Mouse (Mus musculus): ENCODE data around the gene Atg2a. TPM values are rescaled to one million over a fixed set of nuclear protein-coding genes. Genes with fewer than 3 reads are reported as not detected.

Gene Atg2a
- total and polyA plus RNA-seq, 3 experiments = 2.8 to 13.9 (median 9.5) TPM

- in situ Hi-C loops (cut with MboI; ENCODE audit: low pct_ligation_motif_present, low pct_unique_long_range_greater_than_20kb, low sequenced_read_pairs) (no loop called here), dilution Hi-C loops (cut with MboI; ENCODE audit: extremely low pct_ligation_motif_present, extremely low pct_unique_long_range_greater_than_20kb, low sequenced_read_pairs) (no loop called here)
- H3K79me2 ChIP-seq (replicated peaks; ENCODE audit: control insufficient read depth, extremely low read depth, insufficient read depth, poor library complexity, severe bottlenecking) = no peaks in the 10 kb centered on the region
- H3K4me3 ChIP-seq (replicated peaks in 1 of 3; ENCODE audit: low read depth in 2 of 3, low read length in 2 of 3, poor library complexity in 1 of 3) = no peak overlapping the region
- H3K4me1 ChIP-seq (ENCODE audit: control insufficient read depth in 1 of 2, insufficient read depth in 2 of 2) = peaks cover 2 to 32% of the 10 kb centered on the region in 2 experiments; a peak in 2 of 4 replicates
- peaks cover 14 to 32% of the 10 kb centered on the region in 2 experiments for H3K36me3 ChIP-seq (replicated peaks in 1 of 2; ENCODE audit: control insufficient read depth in 1 of 2, insufficient read depth in 1 of 2, low read length in 1 of 2)
- DNase-seq (ENCODE audit: extremely low read depth) = no peak
- no peaks in the 10 kb centered on the region for H3K9me3 ChIP-seq (replicated peaks; ENCODE audit: low read length)
- no peak overlapping the region for H3K9ac ChIP-seq (ENCODE audit: insufficient read depth, low read depth)
- no peak for TF ChIP-seq BHLHE40 (IDR thresholded peaks at IDR 0.05; ENCODE audit: low read depth, low read length)
- no peak for TF ChIP-seq MAZ (IDR thresholded peaks at IDR 0.05; ENCODE audit: low read depth, low read length)
- no peak for TF ChIP-seq ETS1 (conservative IDR thresholded peaks at IDR 0.05; ENCODE audit: low read depth, low read length)
- no peak for TF ChIP-seq USF2 (conservative IDR thresholded peaks at IDR 0.05; ENCODE audit: low read depth, low read length)
- no peak for TF ChIP-seq MAX (IDR thresholded peaks at IDR 0.05; ENCODE audit: low read length)
- TF ChIP-seq CHD1 (IDR thresholded peaks at IDR 0.05; ENCODE audit: low read depth, low read length) = no peak
- TF ChIP-seq PAX5 (IDR thresholded peaks at IDR 0.05; ENCODE audit: low read length) = no peak
- no peak for TF ChIP-seq EP300 (IDR thresholded peaks at IDR 0.05; ENCODE audit: low read length)
- TF ChIP-seq CTCF (conservative IDR thresholded peaks at IDR 0.05 in 1 of 2, IDR thresholded peaks at IDR 0.05 in 1 of 2; ENCODE audit: low read depth in 2 of 2, low read length in 2 of 2) = no peak
- no peak for TF ChIP-seq POLR2AphosphoS2 (IDR thresholded peaks at IDR 0.05; ENCODE audit: low read depth, low read length)
- no peak for TF ChIP-seq E2F4 (IDR thresholded peaks at IDR 0.05; ENCODE audit: insufficient replicate concordance, low read depth, low read length)
- TF ChIP-seq USF1 (IDR thresholded peaks at IDR 0.05; ENCODE audit: low read depth, low read length) = no peak
- TF ChIP-seq RCOR1 (conservative IDR thresholded peaks at IDR 0.05; ENCODE audit: low read depth, low read length) = no peak
- TF ChIP-seq ELF1 (IDR thresholded peaks at IDR 0.05; ENCODE audit: low read depth, low read length) = no peak
- no peaks in the 10 kb centered on the region for H3K27me3 ChIP-seq (replicated peaks)
- H3K27ac ChIP-seq (ENCODE audit: insufficient read depth, low read depth) = no peak overlapping the region
- no peak overlapping the region for H3K4me2 ChIP-seq (ENCODE audit: insufficient read depth, low read depth, poor library complexity, severe bottlenecking)
Measured at GRCm38 (mm10) chr19:6226763-6227162, 14.7 kb upstream of the Atg2a start.

- peaks cover 2 to 23% of the 10 kb centered on the region in 2 experiments; a peak in 2 of 4 replicates for H3K4me1 ChIP-seq (ENCODE audit: control insufficient read depth in 1 of 2, insufficient read depth in 2 of 2)
- H3K27me3 ChIP-seq (replicated peaks) = no peaks in the 10 kb centered on the region
- in situ Hi-C loops (cut with MboI; ENCODE audit: low pct_ligation_motif_present, low pct_unique_long_range_greater_than_20kb, low sequenced_read_pairs) = no loop called here
- dilution Hi-C loops (cut with MboI; ENCODE audit: extremely low pct_ligation_motif_present, extremely low pct_unique_long_range_greater_than_20kb, low sequenced_read_pairs) = no loop called here
- H3K9me3 ChIP-seq (replicated peaks; ENCODE audit: low read length) = no peaks in the 10 kb centered on the region
- no peak overlapping the region for H3K27ac ChIP-seq (ENCODE audit: insufficient read depth, low read depth)
- H3K36me3 ChIP-seq (replicated peaks in 1 of 2; ENCODE audit: control insufficient read depth in 1 of 2, insufficient read depth in 1 of 2, low read length in 1 of 2) = peaks cover 14 to 37% of the 10 kb centered on the region in 2 experiments
- TF ChIP-seq CHD2 (IDR thresholded peaks at IDR 0.05; ENCODE audit: low read length) = no peak
- TF ChIP-seq UBTF (IDR thresholded peaks at IDR 0.05; ENCODE audit: low read depth, low read length) = no peak
- no peak for TF ChIP-seq ZKSCAN1 (IDR thresholded peaks at IDR 0.05; ENCODE audit: borderline replicate concordance, low read depth, low read length)
- TF ChIP-seq NELFE (IDR thresholded peaks at IDR 0.05; ENCODE audit: low read depth, low read length) = no peak
- no peak for TF ChIP-seq POLR2AphosphoS2 (IDR thresholded peaks at IDR 0.05; ENCODE audit: low read depth, low read length)
- TF ChIP-seq MAFK (IDR thresholded peaks at IDR 0.05; ENCODE audit: insufficient replicate concordance, low read length) = no peak
- no peak for TF ChIP-seq RAD21 (IDR thresholded peaks at IDR 0.05; ENCODE audit: low read depth, low read length)
- DNase-seq (ENCODE audit: extremely low read depth) = no peak
- no peak overlapping the region for H3K4me3 ChIP-seq (replicated peaks in 1 of 3; ENCODE audit: low read depth in 2 of 3, low read length in 2 of 3, poor library complexity in 1 of 3)
- no peak overlapping the region for H3K9ac ChIP-seq (ENCODE audit: insufficient read depth, low read depth)
- no peak overlapping the region for H3K4me2 ChIP-seq (ENCODE audit: insufficient read depth, low read depth, poor library complexity, severe bottlenecking)
- no peaks in the 10 kb centered on the region for H3K79me2 ChIP-seq (replicated peaks; ENCODE audit: control insufficient read depth, extremely low read depth, insufficient read depth, poor library complexity, severe bottlenecking)
Measured at GRCm38 (mm10) chr19:6227864-6228263, 13.6 kb upstream of the Atg2a start.
